Mouse (Mus musculus): ENCODE measurements around the gene Cbfa2t2. TPM values are rescaled to one million over a fixed set of nuclear protein-coding genes. Genes with fewer than 3 reads are reported as not detected.
"Not testable (repeated sequence)": the region's sequence is repeated elsewhere in the genome, so short reads cannot be mapped to it uniquely, and the experiment has no call there.

Cbfa2t2 gene
- polyA plus RNA-seq, 1 experiment = 12.6 TPM

DNA sequence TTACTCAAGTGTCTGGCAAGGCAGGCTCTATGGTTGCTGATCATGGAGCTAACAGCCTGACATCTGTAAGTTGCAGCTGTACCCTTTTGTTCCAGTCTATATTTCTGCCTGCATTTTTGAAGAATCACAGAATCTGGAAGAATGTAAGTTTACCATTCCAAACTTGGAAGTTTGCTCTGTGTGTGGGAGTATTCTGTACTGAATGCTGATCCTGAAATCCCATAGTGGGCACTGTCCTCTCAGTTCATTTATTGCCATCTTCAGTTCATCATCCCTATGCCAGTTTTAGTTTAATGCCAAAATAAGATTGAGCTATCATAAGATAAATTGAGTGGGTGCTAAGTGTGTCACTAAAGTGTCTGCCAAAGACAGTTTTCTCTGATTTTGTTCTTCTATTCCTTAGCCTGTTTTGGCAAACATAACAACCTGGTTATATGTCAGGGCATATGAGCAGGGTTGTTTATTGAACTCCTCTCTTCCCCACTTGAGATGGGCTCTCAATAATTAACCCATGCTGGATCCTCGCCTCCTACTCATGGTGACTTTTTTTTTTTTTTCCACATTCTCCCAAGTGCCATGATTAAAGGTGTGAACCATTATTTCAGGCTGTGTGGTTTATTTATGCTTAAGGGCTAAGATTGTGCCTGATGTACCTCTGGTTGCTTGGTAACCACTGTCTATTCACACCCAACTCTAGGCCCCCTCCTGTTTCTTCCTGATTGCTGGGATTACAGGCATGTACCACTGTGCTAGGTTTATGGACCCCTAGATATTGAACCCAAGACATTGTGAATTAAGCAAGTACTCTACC is 38.2 kb downstream of the Cbfa2t2 start:
- H3K27ac ChIP-seq (ENCODE audit: control insufficient read depth, insufficient read depth, low read depth, low read length) = no peak overlapping the region
- TF ChIP-seq CTCF (IDR thresholded peaks at IDR 0.05; ENCODE audit: control insufficient read depth, insufficient read depth, insufficient replicate concordance, low read depth, low read length) (no peak), POLR2A (IDR thresholded peaks at IDR 0.05; ENCODE audit: control insufficient read depth, low read depth, low read length) (no peak)

DNA sequence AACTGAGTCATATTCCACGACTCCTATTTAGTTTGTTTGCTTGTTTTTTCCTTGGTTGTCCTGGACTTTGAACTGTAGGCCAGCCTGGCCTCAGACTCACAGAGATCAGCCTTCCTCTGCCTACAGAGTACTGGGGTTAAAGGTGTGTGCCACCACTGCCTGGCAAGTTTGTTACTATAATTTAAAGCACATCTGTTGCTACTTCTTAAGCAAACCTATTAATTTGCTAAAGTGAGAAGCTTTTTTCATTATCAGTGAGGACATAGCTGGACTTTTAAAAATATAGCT is 38.7 kb downstream of the Cbfa2t2 start:
- Histone ChIP-seq H3K36me3 (ENCODE audit: control insufficient read depth, insufficient read depth, low read length) (no peaks in the 10 kb centered on the region), H3K4me1 (ENCODE audit: control insufficient read depth, insufficient read depth, low read length) (no peaks in the 10 kb centered on the region; the same call in 1 of the 2 replicates), H3K4me3 (ENCODE audit: control insufficient read depth, low read depth, low read length) (no peak overlapping the region), H3K27me3 (ENCODE audit: control insufficient read depth, insufficient read depth, low read length) (no peaks in the 10 kb centered on the region), H3K27ac (ENCODE audit: control insufficient read depth, insufficient read depth, low read depth, low read length) (no peak overlapping the region)
- TF ChIP-seq POLR2A (IDR thresholded peaks at IDR 0.05; ENCODE audit: control insufficient read depth, low read depth, low read length) (no peak), CTCF (IDR thresholded peaks at IDR 0.05; ENCODE audit: control insufficient read depth, insufficient read depth, insufficient replicate concordance, low read depth, low read length) (no peak)

More for the DNA sequence above, 38.2 kb downstream of the Cbfa2t2 start:
- Histone ChIP-seq H3K36me3 (ENCODE audit: control insufficient read depth, insufficient read depth, low read length) (no peaks in the 10 kb centered on the region), H3K4me1 (ENCODE audit: control insufficient read depth, insufficient read depth, low read length) (no peaks in the 10 kb centered on the region; the same call in 1 of the 2 replicates), H3K27me3 (ENCODE audit: control insufficient read depth, insufficient read depth, low read length) (no peaks in the 10 kb centered on the region), H3K4me3 (ENCODE audit: control insufficient read depth, low read depth, low read length) (no peak overlapping the region)

DNA sequence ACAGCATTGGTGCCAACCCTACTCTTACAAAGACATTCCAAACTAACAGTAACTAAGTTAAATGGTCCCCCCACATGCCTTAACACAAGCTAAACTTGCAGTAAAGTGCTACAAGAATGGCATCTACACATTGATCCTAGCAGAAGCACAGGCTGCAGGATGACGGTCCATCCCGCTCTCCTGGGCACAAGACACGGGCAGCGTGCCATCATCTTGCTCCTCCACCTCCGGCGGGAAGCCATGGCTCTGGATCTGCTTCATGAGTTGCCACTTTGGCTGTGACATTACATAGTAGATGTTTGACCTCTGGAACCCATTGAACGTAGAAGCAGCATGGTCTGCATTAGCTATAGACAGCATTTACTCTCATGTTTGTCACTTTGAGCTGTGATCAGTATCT is 39.6 kb downstream of the Cbfa2t2 start:
- Histone ChIP-seq H3K4me1 (ENCODE audit: control insufficient read depth, insufficient read depth, low read length) (no peaks in the 10 kb centered on the region; the same call in 1 of the 2 replicates), H3K27ac (ENCODE audit: control insufficient read depth, insufficient read depth, low read depth, low read length) (no peak overlapping the region), H3K27me3 (ENCODE audit: control insufficient read depth, insufficient read depth, low read length) (no peaks in the 10 kb centered on the region), H3K4me3 (ENCODE audit: control insufficient read depth, low read depth, low read length) (no peak overlapping the region), H3K36me3 (ENCODE audit: control insufficient read depth, insufficient read depth, low read length) (no peaks in the 10 kb centered on the region)
- TF ChIP-seq POLR2A (IDR thresholded peaks at IDR 0.05; ENCODE audit: control insufficient read depth, low read depth, low read length) (no peak), CTCF (IDR thresholded peaks at IDR 0.05; ENCODE audit: control insufficient read depth, insufficient read depth, insufficient replicate concordance, low read depth, low read length) (no peak)

DNA sequence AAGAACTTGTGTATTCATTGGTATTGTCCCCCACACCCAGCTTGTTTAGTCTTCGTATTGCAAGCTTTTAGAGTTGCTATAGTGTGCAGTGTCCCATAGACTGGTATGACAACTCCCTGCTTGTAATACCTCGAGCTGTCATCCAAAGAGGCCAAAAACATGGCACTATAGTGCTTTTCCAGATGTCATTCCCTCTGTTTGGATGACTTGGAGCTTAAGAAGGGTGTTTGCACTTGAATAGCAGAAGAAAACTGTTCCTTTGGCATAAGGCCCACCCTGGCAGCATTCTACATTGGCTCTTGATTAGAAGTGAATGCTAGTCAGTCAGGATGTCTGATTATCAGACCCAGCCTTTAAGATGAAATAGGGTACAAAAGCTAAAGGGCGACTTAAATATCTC is 40.7 kb downstream of the Cbfa2t2 start:
- no peaks in the 10 kb centered on the region for H3K36me3 ChIP-seq (ENCODE audit: control insufficient read depth, insufficient read depth, low read length)
- H3K27me3 ChIP-seq (ENCODE audit: control insufficient read depth, insufficient read depth, low read length) = no peaks in the 10 kb centered on the region
- no peak overlapping the region for H3K27ac ChIP-seq (ENCODE audit: control insufficient read depth, insufficient read depth, low read depth, low read length)
- TF ChIP-seq CTCF (IDR thresholded peaks at IDR 0.05; ENCODE audit: control insufficient read depth, insufficient read depth, insufficient replicate concordance, low read depth, low read length) (no peak), POLR2A (IDR thresholded peaks at IDR 0.05; ENCODE audit: control insufficient read depth, low read depth, low read length) (no peak)
- no peak overlapping the region for H3K4me3 ChIP-seq (ENCODE audit: control insufficient read depth, low read depth, low read length)
- H3K4me1 ChIP-seq (ENCODE audit: control insufficient read depth, insufficient read depth, low read length) = no peaks in the 10 kb centered on the region; the same call in 1 of the 2 replicates

DNA sequence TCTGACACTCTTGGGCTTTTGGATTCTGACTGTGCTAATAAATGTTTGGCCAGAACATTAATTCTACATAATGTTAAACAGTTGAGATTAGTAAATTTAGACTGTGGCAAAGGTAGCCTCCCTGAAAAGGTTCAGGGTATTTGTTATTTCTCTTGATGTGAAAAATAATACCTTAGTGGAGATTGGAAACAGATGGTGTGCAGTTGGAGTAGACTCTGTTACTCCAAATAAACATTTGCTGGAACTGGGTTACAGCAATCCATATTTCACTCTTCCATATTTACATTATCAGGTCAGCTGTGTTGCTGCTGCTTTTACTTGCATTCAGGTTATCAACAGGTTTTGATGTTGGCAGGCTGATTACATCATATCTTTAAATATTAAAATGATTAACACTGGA is 55.5 kb downstream of the Cbfa2t2 start:
- TF ChIP-seq POLR2A (IDR thresholded peaks at IDR 0.05; ENCODE audit: control insufficient read depth, low read depth, low read length) = no peak
- no peak for TF ChIP-seq CTCF (IDR thresholded peaks at IDR 0.05; ENCODE audit: control insufficient read depth, insufficient read depth, insufficient replicate concordance, low read depth, low read length)
- no peak overlapping the region for H3K4me3 ChIP-seq (ENCODE audit: control insufficient read depth, low read depth, low read length)

GRCm38 (mm10) chr2:154493559-154493958 is 57.3 kb downstream of the Cbfa2t2 start:
- not testable (repeated sequence) for H3K4me3 ChIP-seq (ENCODE audit: control insufficient read depth, low read depth, low read length); H3K27me3 ChIP-seq (ENCODE audit: control insufficient read depth, insufficient read depth, low read length); H3K27ac ChIP-seq (ENCODE audit: control insufficient read depth, insufficient read depth, low read depth, low read length)

More for the DNA sequence above, 55.5 kb downstream of the Cbfa2t2 start:
- Histone ChIP-seq H3K27me3 (ENCODE audit: control insufficient read depth, insufficient read depth, low read length) (no peaks in the 10 kb centered on the region), H3K4me1 (ENCODE audit: control insufficient read depth, insufficient read depth, low read length) (no peaks in the 10 kb centered on the region), H3K36me3 (ENCODE audit: control insufficient read depth, insufficient read depth, low read length) (no peaks in the 10 kb centered on the region), H3K27ac (ENCODE audit: control insufficient read depth, insufficient read depth, low read depth, low read length) (no peak overlapping the region)

DNA sequence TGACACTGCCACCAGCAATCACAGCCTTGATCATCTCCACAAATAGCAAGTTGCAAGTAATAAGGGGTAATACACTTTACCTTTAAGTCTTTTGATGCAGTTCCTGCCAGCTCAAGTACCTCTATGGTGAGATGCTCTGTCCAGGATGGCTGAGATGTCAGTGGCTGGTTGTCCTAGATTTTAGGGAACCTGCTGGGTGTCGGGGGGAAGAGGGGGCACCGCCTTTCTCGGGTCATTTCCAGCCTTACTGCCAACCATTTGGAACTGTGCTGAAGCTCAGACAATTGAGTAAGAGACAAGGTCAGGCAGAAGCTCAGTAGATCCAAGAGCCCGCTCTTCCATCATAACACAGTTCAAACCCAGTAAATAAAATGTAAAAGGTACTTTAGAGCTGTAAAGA is 58.7 kb downstream of the Cbfa2t2 start:
- Histone ChIP-seq H3K4me3 (ENCODE audit: control insufficient read depth, low read depth, low read length) (no peak overlapping the region), H3K4me1 (ENCODE audit: control insufficient read depth, insufficient read depth, low read length) (no peaks in the 10 kb centered on the region), H3K27me3 (ENCODE audit: control insufficient read depth, insufficient read depth, low read length) (no peaks in the 10 kb centered on the region), H3K36me3 (ENCODE audit: control insufficient read depth, insufficient read depth, low read length) (no peaks in the 10 kb centered on the region), H3K27ac (ENCODE audit: control insufficient read depth, insufficient read depth, low read depth, low read length) (no peak overlapping the region)
- TF ChIP-seq CTCF (IDR thresholded peaks at IDR 0.05; ENCODE audit: control insufficient read depth, insufficient read depth, insufficient replicate concordance, low read depth, low read length) (no peak), POLR2A (IDR thresholded peaks at IDR 0.05; ENCODE audit: control insufficient read depth, low read depth, low read length) (no peak)

More at GRCm38 (mm10) chr2:154493559-154493958, 57.3 kb downstream of the Cbfa2t2 start:
- not testable (repeated sequence) for H3K36me3 ChIP-seq (ENCODE audit: control insufficient read depth, insufficient read depth, low read length); H3K4me1 ChIP-seq (ENCODE audit: control insufficient read depth, insufficient read depth, low read length)

All from testis, adult 2 months (tissue).